Mouse (Mus musculus): ENCODE measurements around the gene Fat1. TPM values are rescaled to one million over a fixed set of nuclear protein-coding genes. Genes with fewer than 3 reads are reported as not detected.

Gene Fat1
- polyA plus RNA-seq, 1 experiment from 2014 or later = 37.0 TPM

DNA sequence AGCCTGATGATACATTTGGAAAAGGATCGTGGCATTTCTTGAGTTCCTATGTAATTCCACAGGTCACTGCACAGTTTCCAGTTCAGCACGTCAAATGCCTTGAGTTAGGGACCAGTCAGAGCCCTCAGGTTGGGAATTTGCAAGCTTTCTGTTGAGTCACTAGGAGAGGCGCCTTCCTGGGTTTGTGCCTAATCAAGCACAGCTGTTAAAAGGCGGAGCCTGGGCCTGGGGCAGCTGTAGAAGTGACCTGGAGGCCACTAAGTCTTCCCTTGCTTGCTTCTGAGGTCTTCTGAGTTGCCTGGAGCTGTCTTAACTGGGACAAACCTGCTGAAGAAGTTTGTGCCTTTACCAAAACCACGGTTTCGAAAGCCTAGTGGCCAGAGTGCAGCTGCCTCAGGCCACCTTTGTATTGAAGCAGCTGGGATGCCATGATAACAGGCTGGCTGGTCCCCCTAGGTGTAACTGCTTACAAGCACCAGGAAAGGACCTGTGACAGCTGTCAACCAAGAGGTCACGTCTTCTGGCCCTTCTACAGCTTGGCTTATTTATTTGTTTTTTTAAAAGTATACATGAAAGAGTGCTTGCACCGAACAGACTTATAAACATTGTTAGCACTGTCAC lies 66.4 kb downstream of the Fat1 start:
- 24% methylated on average over 8 of the region's 8 CpGs for WGBS
- Histone ChIP-seq H3K4me2 (ENCODE audit: low read depth, severe bottlenecking) (no peak overlapping the region), H3K9ac (ENCODE audit: low read length) (no peak overlapping the region), H3K4me3 (ENCODE audit: low read depth, low read length) (no peak overlapping the region), H3K27me3 (ENCODE audit: control insufficient read depth, insufficient read depth, low read length) (no peaks in the 10 kb centered on the region), H3K9me3 (ENCODE audit: control insufficient read depth, low read length) (no peaks in the 10 kb centered on the region), H3K36me3 (ENCODE audit: control insufficient read depth, insufficient read depth, low read length) (no peaks in the 10 kb centered on the region), H3K27ac (replicated peaks; ENCODE audit: low read depth, low read length) (0 out of 2 replicates have a peak overlapping the region, but pooled peaks have one; percentile 47), H3K4me1 (ENCODE audit: control insufficient read depth, insufficient read depth, low read length) (peaks cover 32% of the 10 kb centered on the region)
- ATAC-seq (ENCODE audit: insufficient number of reproducible peaks, low FRiP score, low TSS enrichment, low read depth) (no peak), DNase-seq (ENCODE audit: low spot score) (peak; percentile 69)

DNA sequence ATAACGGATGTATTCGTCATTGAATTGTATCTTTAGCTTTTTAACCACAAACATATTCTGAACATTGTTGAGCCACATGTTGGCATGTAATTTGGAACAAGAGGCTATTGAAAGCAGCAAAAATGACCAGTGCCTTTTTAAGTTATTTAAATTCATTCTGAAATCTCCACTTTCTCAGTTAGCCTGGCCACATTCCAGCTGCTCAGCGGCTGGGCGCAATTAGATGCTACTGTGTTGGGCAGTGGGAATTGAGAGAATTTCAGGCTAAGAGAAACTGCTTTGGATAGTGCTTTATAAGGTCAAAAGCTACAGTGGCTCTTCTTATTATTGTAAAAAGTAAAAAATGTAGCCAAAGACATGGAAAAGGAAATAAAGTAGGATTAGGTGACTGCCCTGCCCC lies 67.4 kb downstream of the Fat1 start:
- 79% methylated on average over 4 of the region's 4 CpGs for WGBS
- Histone ChIP-seq H3K9ac (ENCODE audit: low read length) (no peak overlapping the region), H3K36me3 (ENCODE audit: control insufficient read depth, insufficient read depth, low read length) (no peaks in the 10 kb centered on the region), H3K4me1 (ENCODE audit: control insufficient read depth, insufficient read depth, low read length) (peaks cover 29% of the 10 kb centered on the region), H3K4me3 (ENCODE audit: low read depth, low read length) (no peak overlapping the region), H3K27ac (replicated peaks; ENCODE audit: low read depth, low read length) (no peak overlapping the region), H3K27me3 (ENCODE audit: control insufficient read depth, insufficient read depth, low read length) (no peaks in the 10 kb centered on the region), H3K9me3 (ENCODE audit: control insufficient read depth, low read length) (no peaks in the 10 kb centered on the region), H3K4me2 (ENCODE audit: low read depth, severe bottlenecking) (no peak overlapping the region)
- ATAC-seq (ENCODE audit: insufficient number of reproducible peaks, low FRiP score, low TSS enrichment, low read depth) = no peak
- no peak for DNase-seq (ENCODE audit: low spot score)

DNA sequence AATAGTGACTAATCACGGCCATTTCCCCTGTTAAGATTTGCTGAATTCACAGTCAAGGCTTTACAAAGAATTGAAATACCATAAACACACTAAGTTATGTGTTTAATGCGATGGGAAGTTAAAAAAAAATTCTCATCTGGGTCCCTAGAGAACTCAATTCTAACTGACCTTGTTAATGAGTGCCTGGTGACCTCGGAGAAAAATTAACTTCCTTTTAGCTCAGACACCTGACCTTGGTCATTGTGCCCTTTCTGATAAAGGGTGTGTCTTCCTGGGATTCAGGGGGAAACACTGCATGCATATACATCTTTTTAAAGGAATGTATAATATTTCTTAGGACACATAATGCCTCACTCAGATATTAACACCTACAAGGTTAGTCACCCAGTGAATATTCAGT lies 68.8 kb downstream of the Fat1 start:
- 70% methylated on average over 3 of the region's 3 CpGs for WGBS
- peaks cover 19% of the 10 kb centered on the region for H3K4me1 ChIP-seq (ENCODE audit: control insufficient read depth, insufficient read depth, low read length)

GRCm38 (mm10) chr8:45010685-45011084 lies 75.4 kb downstream of the Fat1 start:
- peaks cover 6% of the 10 kb centered on the region for H3K36me3 ChIP-seq (ENCODE audit: control insufficient read depth, insufficient read depth, low read length)
- ATAC-seq (ENCODE audit: insufficient number of reproducible peaks, low FRiP score, low TSS enrichment, low read depth) = no peak
- WGBS = 43% methylated on average over 4 of the region's 4 CpGs

More for the DNA sequence above, 68.8 kb downstream of the Fat1 start:
- H3K4me3 ChIP-seq (ENCODE audit: low read depth, low read length) = no peak overlapping the region
- H3K27me3 ChIP-seq (ENCODE audit: control insufficient read depth, insufficient read depth, low read length) = no peaks in the 10 kb centered on the region
- ATAC-seq (ENCODE audit: insufficient number of reproducible peaks, low FRiP score, low TSS enrichment, low read depth) (no peak), DNase-seq (ENCODE audit: low spot score) (no peak)
- H3K9me3 ChIP-seq (ENCODE audit: control insufficient read depth, low read length) = no peaks in the 10 kb centered on the region
- H3K27ac ChIP-seq (replicated peaks; ENCODE audit: low read depth, low read length) = no peak overlapping the region
- H3K4me2 ChIP-seq (ENCODE audit: low read depth, severe bottlenecking) = no peak overlapping the region
- H3K36me3 ChIP-seq (ENCODE audit: control insufficient read depth, insufficient read depth, low read length) = no peaks in the 10 kb centered on the region
- no peak overlapping the region for H3K9ac ChIP-seq (ENCODE audit: low read length)

DNA sequence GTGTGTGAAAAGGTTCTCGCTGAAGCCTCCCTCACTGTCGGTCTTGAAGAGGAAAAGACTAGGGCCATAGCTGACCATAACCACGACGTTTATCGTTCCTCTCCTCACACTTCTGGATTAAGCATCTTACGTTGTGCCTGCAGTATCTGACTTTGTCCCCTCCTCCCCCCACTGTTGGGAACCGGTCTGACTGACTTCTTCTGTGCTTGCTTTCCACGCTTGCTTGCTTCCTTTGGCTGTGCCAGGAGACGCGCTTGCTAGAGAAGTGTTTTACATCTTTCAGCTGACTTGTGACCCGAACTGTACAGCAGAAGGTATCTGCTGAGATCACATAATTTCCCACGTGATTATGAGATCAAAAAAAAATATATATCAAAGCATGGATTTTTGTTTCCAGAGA lies 76.5 kb downstream of the Fat1 start:
- Histone ChIP-seq H3K27ac (replicated peaks; ENCODE audit: low read depth, low read length) (no peak overlapping the region), H3K27me3 (ENCODE audit: control insufficient read depth, insufficient read depth, low read length) (no peaks in the 10 kb centered on the region), H3K4me2 (ENCODE audit: low read depth, severe bottlenecking) (no peak overlapping the region), H3K4me1 (ENCODE audit: control insufficient read depth, insufficient read depth, low read length) (no peaks in the 10 kb centered on the region), H3K9ac (ENCODE audit: low read length) (no peak overlapping the region), H3K36me3 (ENCODE audit: control insufficient read depth, insufficient read depth, low read length) (peaks cover 6% of the 10 kb centered on the region), H3K9me3 (ENCODE audit: control insufficient read depth, low read length) (no peaks in the 10 kb centered on the region), H3K4me3 (ENCODE audit: low read depth, low read length) (no peak overlapping the region)
- 91% methylated on average over 12 of the region's 12 CpGs for WGBS
- no peak for DNase-seq (ENCODE audit: low spot score)
- no peak for ATAC-seq (ENCODE audit: insufficient number of reproducible peaks, low FRiP score, low TSS enrichment, low read depth)

More at GRCm38 (mm10) chr8:45010685-45011084, 75.4 kb downstream of the Fat1 start:
- DNase-seq (ENCODE audit: low spot score) = peak; percentile 74
- Histone ChIP-seq H3K27me3 (ENCODE audit: control insufficient read depth, insufficient read depth, low read length) (no peaks in the 10 kb centered on the region), H3K9ac (ENCODE audit: low read length) (no peak overlapping the region), H3K9me3 (ENCODE audit: control insufficient read depth, low read length) (no peaks in the 10 kb centered on the region), H3K4me2 (ENCODE audit: low read depth, severe bottlenecking) (no peak overlapping the region), H3K27ac (replicated peaks; ENCODE audit: low read depth, low read length) (no peak overlapping the region), H3K4me1 (ENCODE audit: control insufficient read depth, insufficient read depth, low read length) (no peaks in the 10 kb centered on the region), H3K4me3 (ENCODE audit: low read depth, low read length) (no peak overlapping the region)

GRCm38 (mm10) chr8:45013852-45014251 lies 78.6 kb downstream of the Fat1 start:
- Histone ChIP-seq H3K4me1 (ENCODE audit: control insufficient read depth, insufficient read depth, low read length) (no peaks in the 10 kb centered on the region), H3K27me3 (ENCODE audit: control insufficient read depth, insufficient read depth, low read length) (no peaks in the 10 kb centered on the region), H3K9ac (ENCODE audit: low read length) (no peak overlapping the region), H3K27ac (replicated peaks; ENCODE audit: low read depth, low read length) (no peak overlapping the region), H3K4me2 (ENCODE audit: low read depth, severe bottlenecking) (no peak overlapping the region), H3K36me3 (ENCODE audit: control insufficient read depth, insufficient read depth, low read length) (peaks cover 6% of the 10 kb centered on the region), H3K4me3 (ENCODE audit: low read depth, low read length) (no peak overlapping the region), H3K9me3 (ENCODE audit: control insufficient read depth, low read length) (no peaks in the 10 kb centered on the region)
- DNase-seq (ENCODE audit: low spot score) (no peak), ATAC-seq (ENCODE audit: insufficient number of reproducible peaks, low FRiP score, low TSS enrichment, low read depth) (no peak)
- WGBS = 92% methylated on average over 8 of the region's 8 CpGs

DNA sequence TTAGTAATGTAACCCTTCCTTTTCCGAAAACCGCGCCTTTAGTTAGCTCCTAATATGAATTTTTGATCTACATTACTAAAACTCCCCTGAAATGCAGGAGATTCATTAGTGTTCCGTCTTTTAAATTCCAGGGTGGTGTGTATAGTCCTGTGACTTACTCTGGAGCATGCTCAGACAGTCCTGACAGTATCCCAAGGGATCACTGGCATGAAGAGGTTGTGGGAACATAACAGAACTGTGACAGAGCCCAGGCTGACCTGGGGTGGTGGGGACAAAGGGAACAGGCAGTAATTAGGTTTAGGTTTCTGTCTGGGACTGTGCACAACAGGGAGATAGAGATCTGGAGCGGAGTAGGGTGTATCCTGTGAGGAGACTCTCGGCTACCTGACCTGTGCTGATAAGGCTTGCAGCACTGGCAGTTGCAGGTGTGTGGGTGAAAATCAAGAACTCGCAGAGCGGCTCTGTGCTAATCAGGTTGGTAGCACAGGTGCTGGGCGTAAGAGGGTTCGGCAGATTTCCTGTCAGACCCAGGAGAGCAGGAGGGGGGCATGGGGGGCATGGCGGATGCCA lies 79.3 kb downstream of the Fat1 start:
- Histone ChIP-seq H3K9ac (ENCODE audit: low read length) (no peak overlapping the region), H3K4me1 (ENCODE audit: control insufficient read depth, insufficient read depth, low read length) (no peaks in the 10 kb centered on the region), H3K4me2 (ENCODE audit: low read depth, severe bottlenecking) (no peak overlapping the region), H3K27ac (replicated peaks; ENCODE audit: low read depth, low read length) (no peak overlapping the region), H3K36me3 (ENCODE audit: control insufficient read depth, insufficient read depth, low read length) (peaks cover 6% of the 10 kb centered on the region), H3K27me3 (ENCODE audit: control insufficient read depth, insufficient read depth, low read length) (no peaks in the 10 kb centered on the region), H3K9me3 (ENCODE audit: control insufficient read depth, low read length) (no peaks in the 10 kb centered on the region), H3K4me3 (ENCODE audit: low read depth, low read length) (no peak overlapping the region)
- ATAC-seq (ENCODE audit: insufficient number of reproducible peaks, low FRiP score, low TSS enrichment, low read depth) (no peak), DNase-seq (ENCODE audit: low spot score) (no peak)
- WGBS = 93% methylated on average over 11 of the region's 11 CpGs

DNA sequence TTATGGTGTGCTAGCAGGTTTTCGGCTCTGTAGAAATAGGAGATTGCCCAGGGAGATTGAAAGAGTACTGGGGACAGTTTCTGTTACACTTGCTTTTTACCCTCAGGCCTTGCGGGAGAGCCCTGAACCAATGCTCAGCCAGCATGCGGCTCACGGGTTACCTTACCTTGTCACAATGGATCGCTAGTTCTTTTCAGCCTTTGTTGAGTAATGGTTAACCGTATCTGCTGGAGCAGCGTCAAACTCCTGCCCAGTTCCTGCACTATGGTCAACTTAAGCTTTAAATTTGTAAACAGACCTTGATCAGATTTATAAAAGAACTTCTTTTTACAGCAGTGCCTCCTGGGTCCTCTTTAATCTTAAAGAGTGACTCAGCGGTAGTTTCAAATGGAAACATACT lies 80.6 kb downstream of the Fat1 start:
- H3K9me3 ChIP-seq (ENCODE audit: control insufficient read depth, low read length) = no peaks in the 10 kb centered on the region
- H3K9ac ChIP-seq (ENCODE audit: low read length) = no peak overlapping the region
- no peak for DNase-seq (ENCODE audit: low spot score)
- H3K27ac ChIP-seq (replicated peaks; ENCODE audit: low read depth, low read length) = no peak overlapping the region
- 95% methylated on average over 8 of the region's 8 CpGs for WGBS
- no peaks in the 10 kb centered on the region for H3K27me3 ChIP-seq (ENCODE audit: control insufficient read depth, insufficient read depth, low read length)
- ATAC-seq (ENCODE audit: insufficient number of reproducible peaks, low FRiP score, low TSS enrichment, low read depth) = no peak
- H3K4me1 ChIP-seq (ENCODE audit: control insufficient read depth, insufficient read depth, low read length) = no peaks in the 10 kb centered on the region
- no peaks in the 10 kb centered on the region for H3K36me3 ChIP-seq (ENCODE audit: control insufficient read depth, insufficient read depth, low read length)
- H3K4me2 ChIP-seq (ENCODE audit: low read depth, severe bottlenecking) = no peak overlapping the region
- H3K4me3 ChIP-seq (ENCODE audit: low read depth, low read length) = no peak overlapping the region

DNA sequence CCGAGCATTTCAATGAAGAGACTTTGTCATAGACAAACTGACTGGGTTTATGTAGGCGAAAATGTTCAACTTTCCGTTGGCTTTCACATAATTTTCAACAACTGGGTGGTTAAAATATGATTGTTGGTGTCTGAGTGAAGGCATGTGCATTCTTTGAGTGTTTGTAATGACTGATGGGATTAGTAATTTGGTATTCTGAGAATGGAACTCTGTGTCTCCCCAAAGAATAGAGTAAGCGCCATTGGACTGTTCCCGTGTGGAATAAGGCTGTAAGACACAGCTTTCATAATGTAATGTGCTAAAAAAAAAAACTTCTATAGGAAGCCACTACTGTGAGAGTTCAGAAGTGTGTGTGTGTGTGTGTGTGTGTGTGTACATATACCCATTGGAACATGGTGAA lies 84.0 kb downstream of the Fat1 start:
- Histone ChIP-seq H3K9ac (ENCODE audit: low read length) (no peak overlapping the region), H3K27me3 (ENCODE audit: control insufficient read depth, insufficient read depth, low read length) (no peaks in the 10 kb centered on the region), H3K36me3 (ENCODE audit: control insufficient read depth, insufficient read depth, low read length) (peaks cover 12% of the 10 kb centered on the region), H3K9me3 (ENCODE audit: control insufficient read depth, low read length) (no peaks in the 10 kb centered on the region), H3K27ac (replicated peaks; ENCODE audit: low read depth, low read length) (no peak overlapping the region), H3K4me1 (ENCODE audit: control insufficient read depth, insufficient read depth, low read length) (0 out of 2 replicates have a peak, but pooled peaks cover 6% of the 10 kb centered on the region), H3K4me3 (ENCODE audit: low read depth, low read length) (no peak overlapping the region), H3K4me2 (ENCODE audit: low read depth, severe bottlenecking) (no peak overlapping the region)
- ATAC-seq (ENCODE audit: insufficient number of reproducible peaks, low FRiP score, low TSS enrichment, low read depth) = no peak
- 91% methylated on average over 5 of the region's 5 CpGs for WGBS
- DNase-seq (ENCODE audit: low spot score) = no peak

All from limb, embryonic 11.5 days (tissue).